Mouse (Mus musculus): ENCODE results near the gene Trappc3. TPM values are rescaled to one million over a fixed set of nuclear protein-coding genes. Genes with fewer than 3 reads are reported as not detected.

The Trappc3 gene
- 49.5 TPM for polyA plus RNA-seq (2014; fragmentation: Illumina TruSeq; extraction: RNeasy Lipid Tissue Mini Kit (QIAGEN cat#74804); ENCODE audit: low read depth, low replicate concordance)

GRCm38 (mm10) chr4:126262119-126262807 lies at the start of gene Trappc3:
Trappc3 (plus strand) TSS chr4:126262325.

GRCm38 (mm10) chr4:126256131-126256791 lies 5.9 kb upstream of the Trappc3 start, which contains the start of gene Map7d1:
Map7d1 (minus strand) TSS chr4:126256343.

GRCm38 (mm10) chr4:126286492-126286891 lies 24.4 kb downstream of the Trappc3 start, which contains the start of gene Col8a2:
Col8a2 (plus strand) TSS chr4:126286793.

GRCm38 (mm10) chr4:126321111-126321853 lies 59.2 kb downstream of the Trappc3 start, which contains the start of gene Adprhl2:
Adprhl2 (minus strand) TSS chr4:126321703.

GRCm38 (mm10) chr4:126325281-126325861 lies 63.2 kb downstream of the Trappc3 start, which contains the start of gene Tekt2:
Tekt2 (minus strand) TSS chr4:126325688.

Other genes with a start within 250 kb of the Trappc3 start
- gene Csf3r, start 237.8 kb upstream of the Trappc3 start, polyA plus RNA-seq (2014; fragmentation: Illumina TruSeq; extraction: RNeasy Lipid Tissue Mini Kit (QIAGEN cat#74804); ENCODE audit: low read depth, low replicate concordance): 0.23 TPM
- gene Mrps15, start 215.4 kb upstream of the Trappc3 start, polyA plus RNA-seq (2014; fragmentation: Illumina TruSeq; extraction: RNeasy Lipid Tissue Mini Kit (QIAGEN cat#74804); ENCODE audit: low read depth, low replicate concordance): 146 TPM
- gene Oscp1, start 203.8 kb upstream of the Trappc3 start, polyA plus RNA-seq (2014; fragmentation: Illumina TruSeq; extraction: RNeasy Lipid Tissue Mini Kit (QIAGEN cat#74804); ENCODE audit: low read depth, low replicate concordance): 1.6 TPM
- 4.2 TPM for gene Lsm10, start 165.7 kb upstream of the Trappc3 start, polyA plus RNA-seq (2014; fragmentation: Illumina TruSeq; extraction: RNeasy Lipid Tissue Mini Kit (QIAGEN cat#74804); ENCODE audit: low read depth, low replicate concordance)
- 3.4 TPM for gene Stk40, start 158.4 kb upstream of the Trappc3 start, polyA plus RNA-seq (2014; fragmentation: Illumina TruSeq; extraction: RNeasy Lipid Tissue Mini Kit (QIAGEN cat#74804); ENCODE audit: low read depth, low replicate concordance)
- not detected for gene Eva1b, start 114.6 kb upstream of the Trappc3 start, polyA plus RNA-seq (2014; fragmentation: Illumina TruSeq; extraction: RNeasy Lipid Tissue Mini Kit (QIAGEN cat#74804); ENCODE audit: low read depth, low replicate concordance)
- gene Sh3d21, start 98.8 kb upstream of the Trappc3 start, polyA plus RNA-seq (2014; fragmentation: Illumina TruSeq; extraction: RNeasy Lipid Tissue Mini Kit (QIAGEN cat#74804); ENCODE audit: low read depth, low replicate concordance): 0.82 TPM
- gene Thrap3, start 59.6 kb upstream of the Trappc3 start, polyA plus RNA-seq (2014; fragmentation: Illumina TruSeq; extraction: RNeasy Lipid Tissue Mini Kit (QIAGEN cat#74804); ENCODE audit: low read depth, low replicate concordance): 247 TPM
- gene Map7d1, start 6.0 kb upstream of the Trappc3 start, polyA plus RNA-seq (2014; fragmentation: Illumina TruSeq; extraction: RNeasy Lipid Tissue Mini Kit (QIAGEN cat#74804); ENCODE audit: low read depth, low replicate concordance): 2.3 TPM
- gene Col8a2, start 24.5 kb downstream of the Trappc3 start, polyA plus RNA-seq (2014; fragmentation: Illumina TruSeq; extraction: RNeasy Lipid Tissue Mini Kit (QIAGEN cat#74804); ENCODE audit: low read depth, low replicate concordance): 1.4 TPM
- gene Adprhl2, start 59.4 kb downstream of the Trappc3 start, polyA plus RNA-seq (2014; fragmentation: Illumina TruSeq; extraction: RNeasy Lipid Tissue Mini Kit (QIAGEN cat#74804); ENCODE audit: low read depth, low replicate concordance): not detected
- not detected for gene Tekt2, start 63.4 kb downstream of the Trappc3 start, polyA plus RNA-seq (2014; fragmentation: Illumina TruSeq; extraction: RNeasy Lipid Tissue Mini Kit (QIAGEN cat#74804); ENCODE audit: low read depth, low replicate concordance)
- 17.6 TPM for gene Ago3, start 167.2 kb downstream of the Trappc3 start, polyA plus RNA-seq (2014; fragmentation: Illumina TruSeq; extraction: RNeasy Lipid Tissue Mini Kit (QIAGEN cat#74804); ENCODE audit: low read depth, low replicate concordance)
- 24.9 TPM for gene Ago1, start 206.3 kb downstream of the Trappc3 start, polyA plus RNA-seq (2014; fragmentation: Illumina TruSeq; extraction: RNeasy Lipid Tissue Mini Kit (QIAGEN cat#74804); ENCODE audit: low read depth, low replicate concordance)